Mouse (Mus musculus): ENCODE data around the gene Nsun2.
A peak's percentile ranks its signal among the peaks of the same experiment; 100 is the strongest.

Gene Nsun2

DNA sequence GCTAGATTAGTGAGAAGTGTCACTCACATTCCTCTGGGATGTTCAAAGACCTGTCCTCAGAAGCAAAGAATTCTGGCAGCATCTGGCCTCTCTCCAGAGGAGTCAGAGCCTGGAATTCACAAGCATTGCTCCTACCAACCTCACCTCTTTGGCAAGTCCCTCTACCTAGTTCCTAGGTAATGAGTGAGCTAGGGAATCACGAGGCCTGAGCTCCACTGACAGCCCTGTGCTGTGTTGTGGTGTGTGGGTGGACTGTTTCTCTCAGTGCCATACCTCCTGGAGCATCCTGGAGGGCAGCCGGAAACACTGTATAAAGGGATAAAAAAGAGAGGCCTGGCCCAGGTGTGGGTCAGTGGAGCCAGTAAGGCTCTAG lies 9.4 kb upstream of the Nsun2 start:
- DNase-seq (ENCODE audit: low spot score in 2 of 2), result no peak

DNA sequence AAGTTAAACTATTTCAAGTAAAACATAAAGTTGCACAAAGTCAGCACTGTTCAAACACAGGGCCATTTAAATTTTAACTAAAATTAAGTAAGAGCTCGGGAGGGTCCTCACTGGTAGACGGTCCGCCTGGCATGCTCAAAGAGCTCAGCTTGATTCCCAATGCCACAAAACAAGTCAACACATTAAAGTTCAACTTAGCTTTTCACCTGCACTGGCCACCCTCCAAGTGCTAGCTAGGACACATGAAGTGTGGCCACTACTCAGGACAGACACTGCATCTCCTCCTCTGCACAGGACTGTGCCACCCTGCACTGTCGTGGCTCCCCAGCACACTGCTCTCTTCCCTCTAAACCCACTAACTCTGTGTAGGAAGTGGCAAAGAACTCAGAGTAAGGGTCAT lies 7.7 kb upstream of the Nsun2 start:
- no peak for DNase-seq (ENCODE audit: low spot score in 2 of 2)

DNA sequence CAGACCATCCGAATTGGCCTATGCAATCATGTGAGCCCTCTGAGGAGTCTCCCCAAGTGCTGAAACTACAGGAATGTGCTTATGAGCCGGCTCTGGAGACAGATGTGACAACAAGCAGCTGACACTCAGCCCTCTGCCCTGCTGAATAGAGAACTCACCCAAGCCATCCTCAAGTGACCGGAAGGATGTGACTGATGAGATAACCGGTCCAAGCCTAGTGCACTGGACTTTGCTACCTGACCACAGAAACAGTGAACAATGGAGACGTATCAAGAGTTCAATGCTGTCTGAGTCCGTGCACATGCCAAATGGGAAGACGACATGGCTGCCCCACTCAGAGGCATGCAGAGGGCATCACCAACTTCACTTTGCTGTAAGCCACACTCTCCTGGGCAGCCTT lies 5.0 kb upstream of the Nsun2 start:
- no peak for DNase-seq (ENCODE audit: low spot score in 2 of 2)

DNA sequence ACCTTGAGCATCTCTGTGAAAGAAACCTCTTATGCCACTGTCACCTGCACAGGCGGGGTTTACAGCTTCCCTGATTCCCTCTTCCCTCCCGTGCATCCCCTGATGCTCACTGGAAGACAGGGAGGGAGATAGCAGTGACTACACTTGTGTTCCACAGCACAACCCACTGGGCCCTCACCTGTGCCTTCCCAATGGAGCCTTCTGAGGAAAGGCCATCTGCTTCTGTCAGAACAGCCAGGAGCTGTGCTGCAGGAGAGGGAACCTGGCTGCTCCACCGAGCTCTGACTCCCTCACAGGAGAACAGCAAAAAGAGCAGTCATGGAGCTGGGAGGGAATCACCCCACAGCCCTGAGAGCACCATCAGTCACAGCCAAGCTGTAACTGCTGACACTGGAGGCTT lies 3.4 kb upstream of the Nsun2 start:
- DNase-seq (ENCODE audit: low spot score in 2 of 2), result no peak

DNA sequence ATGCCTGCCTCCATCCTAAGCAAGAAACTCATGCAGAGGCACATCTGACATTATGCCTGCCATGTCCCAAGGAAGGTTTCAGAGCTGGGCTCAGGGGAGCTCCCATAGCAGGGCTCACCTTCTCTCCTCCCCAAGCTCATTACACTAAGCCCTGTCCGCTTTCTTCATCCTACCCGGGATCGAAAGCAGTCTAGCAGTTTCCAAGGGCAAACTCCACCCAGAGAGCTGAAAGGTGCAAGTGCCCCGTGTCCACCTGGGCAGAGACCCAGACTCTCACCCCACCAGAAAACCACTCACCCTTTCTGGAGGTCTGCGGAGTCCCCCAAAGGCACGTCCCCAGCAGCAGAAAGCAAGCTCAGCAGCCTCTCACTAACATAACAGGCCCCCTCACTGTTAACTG lies 2.6 kb upstream of the Nsun2 start:
- no peak for DNase-seq (ENCODE audit: low spot score in 2 of 2)

DNA sequence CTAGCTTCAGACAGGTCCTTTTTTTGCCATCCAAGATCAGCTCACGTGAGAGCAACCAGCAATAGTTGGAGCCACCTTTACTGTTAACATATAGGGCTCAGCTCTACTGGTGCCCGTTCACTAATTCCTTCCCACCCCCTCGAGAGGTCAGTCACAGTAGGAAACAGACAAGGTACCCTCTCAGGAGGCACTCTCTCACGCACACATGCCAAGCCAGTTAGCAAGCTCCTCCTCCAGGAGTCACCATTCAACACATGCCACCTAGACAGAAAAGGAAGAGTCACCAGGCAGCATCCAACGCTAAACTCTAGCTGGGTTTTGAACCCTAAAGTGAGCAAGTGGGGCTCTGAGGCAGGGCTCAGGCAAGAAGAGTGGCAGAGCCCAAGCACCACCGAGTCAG lies 2.1 kb upstream of the Nsun2 start:
- no peak for DNase-seq (ENCODE audit: low spot score in 2 of 2)

DNA sequence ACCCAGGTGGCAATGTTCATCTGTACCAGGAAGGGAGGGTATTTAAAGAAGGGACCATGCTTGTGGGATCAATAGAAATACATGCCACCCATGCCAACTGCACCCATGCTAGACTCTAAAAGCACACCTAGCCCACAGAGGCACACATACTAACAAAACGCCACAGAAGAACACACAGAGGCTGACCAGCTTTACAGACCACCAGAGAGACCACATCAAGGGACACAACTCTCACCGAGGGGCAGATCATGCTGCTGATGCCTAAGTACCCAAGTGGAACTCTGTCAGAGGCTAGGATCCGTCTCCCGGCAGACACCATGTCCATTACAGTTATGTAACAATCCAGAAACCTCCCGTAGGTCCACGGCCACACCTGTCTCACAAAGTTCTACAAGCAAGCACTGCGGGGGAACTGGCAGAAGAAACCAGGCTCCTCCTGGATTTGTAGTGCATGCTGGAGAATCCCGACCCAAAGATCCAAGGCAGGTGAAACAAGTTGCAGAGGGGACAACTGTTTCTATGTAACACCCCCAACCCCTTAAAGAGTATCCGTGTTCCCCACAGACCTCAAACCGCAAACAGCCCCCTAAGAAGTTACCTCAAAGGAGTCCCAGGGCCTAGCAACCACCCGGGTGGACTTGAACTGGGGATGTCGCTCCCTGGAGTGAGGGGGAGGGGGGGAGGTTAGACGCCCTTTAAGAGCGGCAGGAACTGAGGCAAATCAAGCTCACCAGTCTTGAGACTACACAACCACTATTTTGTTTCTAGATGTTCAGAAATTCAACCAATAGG lies 1.2 kb upstream of the Nsun2 start:
- no peak for DNase-seq (ENCODE audit: low spot score in 2 of 2)

DNA sequence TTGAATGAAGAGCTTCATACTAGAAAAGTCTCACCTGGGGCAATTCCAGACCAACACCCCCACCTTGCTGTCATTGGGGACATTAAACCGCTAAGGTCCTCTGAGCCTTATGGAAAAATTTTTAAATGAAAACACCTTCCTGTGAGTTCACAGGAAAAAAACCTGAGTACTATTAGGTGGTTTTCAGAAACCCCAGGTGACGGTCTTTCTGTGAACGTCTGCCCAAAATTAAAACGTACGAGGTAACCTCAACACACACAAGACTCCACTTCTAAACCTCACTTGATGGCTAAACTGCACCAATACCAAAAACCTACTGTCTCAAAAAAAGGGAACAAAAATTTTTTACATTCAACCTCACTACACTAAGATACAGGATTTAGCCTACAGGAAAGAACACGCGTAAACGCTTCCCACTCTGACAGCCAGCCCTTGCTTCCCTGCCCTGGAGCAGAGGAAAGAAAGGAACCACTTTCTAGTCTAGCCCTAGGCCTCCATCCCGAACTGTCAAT lies 597 bp upstream of the Nsun2 start:
- no peak for DNase-seq (ENCODE audit: low spot score in 2 of 2)

DNA sequence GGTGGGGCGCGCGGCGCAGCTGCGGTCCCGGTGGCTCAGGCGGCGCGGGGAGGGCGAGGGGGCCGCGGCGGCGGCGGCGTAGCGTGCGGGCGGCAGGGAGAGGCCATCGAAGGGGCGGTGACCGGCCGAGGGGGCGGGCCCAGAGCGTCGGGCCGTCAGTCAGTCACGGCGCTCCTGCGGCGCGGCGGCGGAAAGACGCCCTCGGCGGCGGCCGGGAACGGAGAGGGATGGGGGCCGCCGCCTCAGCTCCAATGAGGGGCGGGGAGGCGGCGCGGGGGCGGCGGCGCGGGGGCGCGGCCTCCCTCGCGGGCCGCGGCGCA lies 748 bp downstream of the Nsun2 start, which contains the start of gene Tent4a:
Gene Tent4a (minus strand): TSS at position 284 of the 320 bp plus-strand sequence.
- DNase-seq (ENCODE audit: low spot score in 2 of 2), result no peak

DNA sequence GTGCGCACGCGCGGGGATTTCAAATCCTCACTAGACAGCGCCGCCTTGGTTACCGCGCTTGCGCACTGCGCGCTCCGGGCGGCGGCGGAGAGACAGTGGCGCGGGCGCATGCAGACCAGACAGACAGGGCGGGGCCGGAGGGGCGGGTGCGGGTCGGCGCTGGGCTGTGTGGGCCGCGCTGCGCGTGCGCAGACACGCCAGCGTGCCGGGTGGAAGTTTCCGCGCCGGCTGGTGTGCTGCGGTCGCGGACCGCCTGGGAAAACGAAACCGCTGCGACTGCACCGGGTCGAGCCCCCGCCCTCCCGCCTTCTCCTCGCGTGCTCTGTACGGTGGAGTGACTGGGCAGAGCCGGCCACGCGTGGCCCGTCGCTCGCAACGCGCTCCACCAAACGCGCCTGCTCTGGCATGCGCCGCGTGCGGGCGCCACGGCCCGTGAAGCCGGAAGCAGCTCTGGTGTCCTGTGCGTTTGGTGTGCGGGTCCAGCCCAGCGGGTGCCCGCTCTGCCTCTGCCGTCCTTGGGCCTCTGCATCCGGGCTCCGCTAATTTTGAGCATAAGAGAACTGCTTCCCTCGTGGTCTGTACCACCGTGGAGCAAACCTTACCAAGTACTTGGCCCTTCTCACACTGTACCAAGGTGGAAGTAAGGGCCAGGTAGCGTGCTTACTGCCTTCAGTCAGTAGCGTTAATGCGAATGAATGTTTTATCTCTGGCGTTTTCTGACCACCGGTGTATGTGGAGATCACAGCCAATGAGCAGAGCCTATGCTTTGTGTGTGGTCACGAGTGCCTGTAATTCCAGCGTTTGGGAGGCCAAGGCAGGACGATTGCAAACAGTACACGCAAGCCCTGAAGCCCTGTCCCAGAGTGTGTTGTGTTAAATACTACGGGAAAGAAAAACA lies 1.4 kb downstream of the Nsun2 start:
- peak; percentile 94 to 97 for DNase-seq (ENCODE audit: low spot score in 2 of 2)

DNA sequence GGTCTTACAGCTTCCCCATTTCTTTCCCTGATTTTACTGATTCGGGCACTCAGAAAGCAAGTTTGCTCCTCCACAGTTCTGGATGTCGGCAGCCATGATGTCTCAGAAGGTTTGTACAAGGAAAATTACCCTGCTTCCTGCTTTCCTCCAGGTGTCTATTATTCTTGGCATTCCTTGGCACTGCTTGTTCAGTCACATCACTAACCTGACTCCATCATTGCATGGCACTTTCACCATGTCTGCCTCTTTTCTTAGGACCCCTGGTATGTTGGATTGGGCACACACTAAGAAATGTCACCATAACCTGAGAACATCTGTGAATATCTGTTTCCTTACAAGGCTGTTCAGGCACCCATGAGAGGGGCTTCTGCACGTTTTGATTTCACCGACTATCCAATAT lies 2.5 kb downstream of the Nsun2 start:
- no peak for DNase-seq (ENCODE audit: low spot score in 2 of 2)

DNA sequence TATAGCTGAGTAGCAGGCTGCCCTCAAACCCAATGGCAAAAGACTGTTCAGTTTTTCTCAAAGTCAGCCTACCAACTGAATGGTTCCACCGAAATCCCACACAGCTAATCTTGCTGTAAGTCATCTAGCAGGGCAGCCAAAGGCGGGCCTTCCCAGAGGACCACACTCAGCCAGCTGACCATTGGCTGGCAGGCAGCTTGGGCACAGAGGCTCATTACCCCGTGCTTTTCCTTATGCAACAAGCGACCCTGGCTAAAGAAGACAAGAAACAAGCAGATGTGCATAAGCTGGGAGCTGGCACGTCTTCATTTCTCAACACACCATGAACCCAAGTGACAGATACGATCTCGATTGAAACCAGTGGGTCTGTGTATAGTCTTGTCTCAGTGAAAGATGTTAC lies 3.8 kb downstream of the Nsun2 start:
- no peak for DNase-seq (ENCODE audit: low spot score in 2 of 2)

DNA sequence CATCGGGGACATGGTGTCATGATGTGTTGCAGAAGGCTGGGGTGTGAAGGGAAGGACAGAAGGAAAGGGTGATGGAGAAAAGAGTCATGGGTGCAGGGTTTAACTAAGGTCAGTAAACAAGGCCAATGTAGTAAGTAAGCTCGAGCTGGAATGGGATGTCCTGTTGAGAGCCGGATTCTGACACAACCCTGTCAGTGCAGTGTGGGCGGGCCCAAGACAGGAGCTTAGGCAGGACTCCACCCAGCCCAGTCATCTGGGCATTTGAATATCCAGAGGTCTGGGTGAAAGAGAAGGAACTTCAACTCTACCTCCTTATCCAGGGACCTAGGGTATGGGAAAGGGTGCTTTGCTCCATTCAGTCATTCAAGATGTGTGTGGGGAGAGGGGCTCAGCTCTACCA lies 4.8 kb downstream of the Nsun2 start:
- no peak for DNase-seq (ENCODE audit: low spot score in 2 of 2)

DNA sequence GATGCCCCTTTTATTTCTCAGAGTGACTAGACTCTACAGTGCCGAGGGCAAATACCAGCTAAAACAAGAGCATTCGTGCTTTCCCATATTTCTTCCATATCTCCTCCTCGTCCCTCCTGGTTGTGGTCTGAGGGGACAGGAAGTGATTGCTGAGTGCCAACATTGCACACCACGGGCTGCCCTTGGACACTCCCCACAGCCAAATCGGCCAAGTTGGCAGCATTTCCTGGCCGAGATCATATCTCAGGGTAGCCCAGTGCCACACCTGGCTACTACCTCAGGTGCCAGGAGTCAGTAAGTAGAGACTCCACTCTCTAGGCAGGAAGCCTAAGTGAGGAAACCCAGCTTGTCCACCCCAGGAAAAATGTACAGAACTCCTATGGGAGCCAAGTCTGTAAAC lies 7.7 kb downstream of the Nsun2 start:
- DNase-seq (ENCODE audit: low spot score in 2 of 2), result no peak

DNA sequence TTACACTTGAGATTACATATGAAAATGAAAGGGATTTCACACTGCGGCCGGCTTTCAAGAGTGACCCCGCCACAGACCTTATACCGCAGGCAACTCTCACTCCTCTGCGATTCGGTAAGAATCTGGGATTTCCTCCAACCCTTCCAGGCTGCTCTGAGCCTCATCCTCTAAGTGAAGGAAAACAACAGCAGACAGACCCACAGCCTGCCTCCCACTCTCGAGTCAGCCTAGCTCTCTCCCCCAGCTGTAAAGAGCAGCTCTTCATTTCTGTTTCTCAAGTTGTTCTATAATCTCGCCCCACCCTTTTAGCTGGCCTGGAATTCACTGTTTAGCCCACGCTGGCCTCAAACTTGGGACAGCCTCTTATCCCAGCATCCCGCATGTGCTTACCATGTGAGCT lies 8.2 kb downstream of the Nsun2 start:
- peak; percentile 60 to 76 for DNase-seq (ENCODE audit: low spot score in 2 of 2)

DNA sequence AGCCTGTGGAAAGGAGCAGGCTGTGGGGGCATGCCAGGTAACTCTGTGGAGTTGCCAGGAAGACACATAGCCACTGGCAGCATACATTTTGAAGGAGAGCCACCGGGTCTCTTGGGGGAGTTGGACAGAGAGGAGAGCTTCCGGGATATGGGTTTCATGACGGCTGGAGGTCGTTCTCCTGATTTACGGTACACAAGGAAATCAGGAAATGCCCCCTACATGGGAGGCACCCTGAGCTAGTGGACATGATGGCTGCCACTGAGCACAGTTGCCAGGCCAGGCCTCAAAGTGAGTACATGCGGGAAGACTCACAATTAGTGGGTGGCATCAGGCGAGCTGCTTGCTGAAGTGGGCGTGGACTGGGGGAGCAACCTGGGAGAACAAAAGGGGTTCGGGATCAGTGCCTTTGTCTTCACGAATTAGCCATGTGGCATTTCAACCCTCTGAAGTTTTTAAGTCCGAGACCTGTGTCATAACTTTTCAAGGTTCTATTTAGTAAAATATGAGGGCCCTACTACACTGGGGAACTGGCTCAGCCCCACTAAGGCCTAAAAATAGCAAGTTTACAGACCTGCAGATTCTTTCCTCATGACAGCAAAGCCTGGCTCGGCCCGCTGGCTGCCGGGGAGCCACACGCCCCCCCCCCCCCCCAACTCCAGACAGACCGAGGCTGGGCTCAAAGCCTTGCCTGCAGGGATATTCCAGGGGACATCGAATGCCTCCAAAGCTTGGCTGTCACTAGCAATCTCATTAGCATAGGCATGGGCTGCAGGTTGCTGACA lies 9.2 kb downstream of the Nsun2 start:
- DNase-seq (ENCODE audit: low spot score in 2 of 2), result no peak

DNA sequence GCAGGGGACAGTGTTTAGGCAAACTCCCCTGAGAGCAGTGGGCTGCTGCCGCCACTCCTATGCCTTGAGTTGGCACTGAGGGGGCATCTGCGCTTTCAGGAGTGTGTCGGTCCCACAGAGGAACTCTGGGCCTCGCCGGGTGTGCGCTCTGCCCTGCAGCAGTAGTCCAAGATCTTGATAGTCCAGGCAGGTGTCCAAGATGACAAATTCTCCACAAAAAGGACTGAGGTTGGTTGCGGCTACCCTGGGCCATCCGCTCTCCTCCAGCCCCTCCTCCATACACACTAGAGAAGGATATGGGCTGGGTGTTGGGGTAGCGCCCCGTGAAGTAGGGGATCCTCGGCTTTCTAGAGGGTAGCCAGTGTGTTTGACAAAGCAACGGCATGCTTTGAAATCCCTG lies 10.0 kb downstream of the Nsun2 start:
- DNase-seq (ENCODE audit: low spot score in 2 of 2), result no peak

DNA sequence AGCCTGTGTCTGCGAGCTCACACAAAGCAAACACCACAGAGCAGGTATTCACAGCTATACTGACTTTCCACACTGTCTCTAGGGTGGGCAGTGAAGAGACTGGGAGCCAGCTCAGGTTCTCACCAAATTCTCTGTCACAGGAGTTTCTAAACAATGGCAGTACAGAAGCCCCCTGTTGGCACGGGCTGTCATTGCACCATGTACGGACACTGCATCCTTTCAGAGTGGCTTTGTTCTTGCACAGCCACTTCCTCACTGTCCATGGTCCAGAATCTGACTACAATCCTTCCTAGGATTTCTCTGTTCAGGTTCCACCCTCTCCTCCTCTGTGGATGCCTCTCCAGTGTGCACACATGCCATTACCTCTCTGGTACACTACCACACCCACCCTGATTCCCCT lies 11.5 kb downstream of the Nsun2 start:
- DNase-seq (ENCODE audit: low spot score in 2 of 2), result no peak

DNA sequence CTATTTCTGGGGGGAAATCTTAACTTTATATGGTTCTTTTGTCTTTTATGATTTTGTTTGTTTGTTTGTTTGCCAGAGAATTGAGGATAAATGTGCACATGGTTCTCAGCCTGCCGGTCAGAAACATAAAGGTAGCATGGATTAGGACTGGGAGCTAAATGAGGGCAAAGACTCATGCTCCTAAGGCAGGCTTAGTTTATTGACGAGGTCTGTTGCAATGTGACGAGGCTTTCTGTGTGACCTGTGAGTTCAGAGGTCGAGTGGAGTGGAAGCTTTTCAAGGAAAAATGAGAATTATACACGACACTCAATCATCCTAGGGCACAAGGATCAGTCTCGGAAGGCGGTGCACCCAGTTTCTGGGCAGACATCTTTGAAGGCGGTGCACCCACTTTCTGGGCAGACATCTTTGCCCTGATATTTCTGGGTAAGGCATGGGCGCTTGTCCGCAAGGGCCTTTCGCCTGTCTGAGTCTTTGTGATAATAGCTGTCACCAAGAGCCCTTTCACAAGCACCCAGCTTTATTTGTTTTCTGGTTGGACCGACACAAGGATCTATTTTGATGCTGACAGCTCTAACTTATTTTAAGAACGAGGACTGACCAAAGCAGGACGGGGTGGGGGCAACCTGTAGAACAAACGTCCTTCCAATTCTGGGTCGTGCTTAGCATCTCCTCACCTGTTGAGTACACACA lies 14.1 kb downstream of the Nsun2 start:
- no peak for DNase-seq (ENCODE audit: low spot score in 2 of 2)

DNA sequence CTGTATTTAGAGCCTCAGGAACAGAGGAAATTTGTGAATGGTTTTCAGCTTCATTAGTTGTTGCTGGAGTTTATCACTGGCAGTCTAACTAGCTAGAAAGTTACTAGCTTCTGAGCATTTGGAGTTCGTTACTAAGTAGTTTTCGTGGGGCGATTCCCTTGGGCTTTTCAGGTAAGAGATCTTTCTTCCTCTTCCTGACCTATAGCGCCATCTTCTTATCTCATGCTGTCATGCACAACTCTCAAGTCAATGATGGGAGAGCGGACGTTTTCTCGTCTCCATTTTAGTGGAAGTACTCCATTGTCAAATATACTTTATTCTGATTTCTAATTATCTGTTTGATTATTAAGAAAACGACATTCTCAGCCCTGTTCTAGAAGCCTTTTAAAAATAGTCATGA lies 16.4 kb downstream of the Nsun2 start:
- no peak for DNase-seq (ENCODE audit: low spot score in 2 of 2)

DNA sequence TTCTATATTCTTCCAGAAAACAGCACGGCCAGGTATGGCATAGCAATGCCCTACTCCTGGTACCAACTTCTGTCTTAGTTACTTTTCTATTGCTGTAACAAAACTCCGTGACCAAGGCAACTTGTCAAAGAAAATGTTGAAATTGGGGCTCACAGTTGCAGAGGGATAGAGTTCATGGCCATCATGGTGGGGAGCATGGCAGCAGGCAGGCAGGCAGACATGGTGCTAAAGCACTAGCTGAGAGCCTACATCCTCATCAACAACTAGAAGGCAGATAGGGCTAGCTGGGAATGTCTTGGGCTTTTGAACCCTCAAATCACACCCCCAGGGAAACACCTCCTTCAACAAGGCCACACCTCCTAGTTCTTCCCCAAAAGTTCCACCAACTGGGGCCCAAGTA lies 17.3 kb downstream of the Nsun2 start:
- no peak for DNase-seq (ENCODE audit: low spot score in 2 of 2)

DNA sequence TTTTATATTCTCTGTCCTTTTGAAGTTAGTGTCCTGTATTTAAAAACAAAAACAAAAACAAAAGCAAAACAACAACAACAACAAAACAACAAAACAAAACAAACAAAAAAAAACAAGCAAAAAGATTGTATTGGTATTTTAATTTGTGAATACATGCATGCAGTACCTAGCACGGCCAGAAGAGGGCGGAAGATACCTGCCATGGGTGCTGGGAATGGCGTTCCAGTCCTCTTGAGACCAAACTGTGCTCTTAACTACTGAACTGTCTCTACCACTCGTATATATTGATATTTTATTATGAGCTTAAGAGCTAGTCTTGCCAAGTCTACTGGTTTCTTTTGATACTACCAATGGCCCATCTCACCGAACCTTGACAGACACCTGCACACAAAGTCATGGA lies 19.5 kb downstream of the Nsun2 start:
- no peak for DNase-seq (ENCODE audit: low spot score in 2 of 2)

All from frontal cortex, postnatal 36 days (tissue).